Mouse (Mus musculus): ENCODE measurements around the gene Bex3.

DNA sequence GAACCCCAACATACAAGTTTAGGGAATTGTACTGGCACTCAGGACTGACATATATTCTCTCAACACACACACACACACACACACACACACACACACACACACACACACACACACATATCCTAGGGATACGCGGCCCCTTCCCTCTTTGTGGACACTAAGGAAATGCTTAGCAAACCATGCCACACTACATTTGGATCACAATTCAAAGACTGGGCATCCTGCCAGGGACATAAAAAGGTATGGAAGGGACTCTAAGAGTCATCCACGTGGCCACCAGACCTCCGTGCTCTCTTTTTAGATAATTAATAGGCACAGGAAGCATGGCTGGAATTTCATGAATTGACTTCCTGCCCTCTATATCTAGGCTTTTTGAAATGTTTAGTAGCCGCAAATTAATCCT, 42.3 kb upstream of the Bex3 start:
- TF ChIP-seq CTCF (IDR thresholded peaks at IDR 0.05; ENCODE audit: control insufficient read depth, insufficient read depth, insufficient replicate concordance, low read depth, low read length) (no peak), POLR2A (IDR thresholded peaks at IDR 0.05; ENCODE audit: control insufficient read depth, low read depth, low read length) (no peak)

Data from testis, adult 2 months (tissue).